Mouse (Mus musculus): ENCODE data around the gene Wdcp. TPM values are rescaled to one million over a fixed set of nuclear protein-coding genes. Genes with fewer than 3 reads are reported as not detected.
"Not testable (repeated sequence)": the region's sequence is repeated elsewhere in the genome, so short reads cannot be mapped to it uniquely, and the experiment has no call there.

Gene Wdcp
- total RNA-seq (2021) = 10 to 100 TPM; 13.0 to 14.8 TPM
- long read RNA-seq, partial matches to known transcripts = 1 of 3 reads
- long read RNA-seq, other reads (novel, unspliced or antisense) = 2 of 3 reads

DNA sequence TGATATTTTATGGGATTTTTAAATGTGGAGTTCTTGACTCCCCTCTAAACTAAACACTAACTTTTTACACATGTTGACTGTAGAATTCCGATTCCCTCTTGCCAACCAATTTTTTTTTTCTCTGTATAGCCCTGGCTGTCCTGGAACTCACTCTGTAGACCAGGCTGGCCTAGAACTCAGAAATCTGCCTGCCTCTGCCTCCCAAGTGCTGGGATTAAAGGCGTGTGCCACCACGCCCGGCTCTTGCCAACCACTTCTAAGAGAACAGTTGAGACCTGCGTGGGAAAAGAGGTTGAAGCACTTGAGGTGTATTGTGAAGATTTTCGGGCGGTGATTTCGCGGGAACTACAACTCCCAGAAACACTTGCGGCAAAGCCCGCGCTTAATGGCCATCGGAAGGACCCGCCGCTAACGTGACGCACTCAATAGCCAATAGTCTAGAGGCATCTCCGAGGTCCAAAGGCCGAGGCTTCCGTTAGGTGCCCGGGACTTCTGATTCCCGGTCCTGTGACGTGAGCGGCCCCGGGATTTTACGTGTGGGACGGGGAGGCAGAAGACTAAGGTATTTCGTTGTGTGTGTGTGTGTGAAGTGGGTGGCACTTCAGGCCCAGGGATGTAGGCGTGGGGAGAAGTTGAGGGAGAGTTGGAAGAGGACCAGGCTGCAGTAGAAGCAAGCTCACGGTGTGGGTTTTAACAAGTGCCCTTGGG, at the start of gene Wdcp:
Wdcp (plus strand) TSS at position 414 of the 708 bp plus-strand sequence.
- DNase-seq (ENCODE audit: low spot score in 2 of 2) = peak; percentile 87 to 95

DNA sequence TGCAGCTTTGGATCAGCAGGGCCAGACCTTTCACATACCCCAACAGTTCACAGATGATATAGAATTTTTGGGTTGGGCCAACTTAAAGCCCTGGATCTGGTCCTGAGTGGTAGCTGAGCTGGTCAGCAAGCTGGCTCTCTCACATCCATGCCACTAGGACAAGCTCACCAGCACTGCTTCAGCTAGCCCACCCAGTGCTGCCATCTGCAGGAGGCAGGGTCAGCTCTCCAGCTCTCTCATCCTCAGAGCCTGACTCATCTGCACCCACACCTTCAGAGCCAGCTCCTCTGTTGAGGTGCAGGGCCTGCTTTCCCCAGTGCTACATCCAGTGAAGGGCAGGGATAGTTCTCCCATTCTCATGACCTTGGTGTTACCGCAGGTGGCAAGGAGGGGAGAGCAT, 49.4 kb upstream of the Wdcp start:
- DNase-seq (ENCODE audit: low spot score in 2 of 2) = peak in 1 of 2 experiments; percentile 15

DNA sequence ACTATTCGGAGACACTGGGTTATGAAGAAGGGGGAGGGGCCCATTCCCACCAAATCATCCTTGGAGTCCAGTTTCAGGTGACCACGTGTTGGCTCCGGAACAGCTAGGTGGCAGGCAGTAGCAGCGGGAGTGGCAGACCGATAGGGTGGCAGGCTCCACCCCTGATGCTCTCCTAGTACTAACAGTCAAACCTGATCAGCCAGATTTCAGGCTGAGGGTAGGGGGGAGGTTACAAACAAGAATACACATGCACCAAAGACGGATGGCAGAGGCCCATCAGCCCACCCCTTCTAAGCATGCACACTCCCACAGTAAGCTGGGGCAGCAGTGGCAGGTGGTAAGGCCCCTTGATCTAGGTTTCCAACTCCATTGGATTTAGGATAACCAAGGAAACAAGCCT, 45.6 kb upstream of the Wdcp start:
- not testable (repeated sequence) for DNase-seq (ENCODE audit: low spot score in 2 of 2)

DNA sequence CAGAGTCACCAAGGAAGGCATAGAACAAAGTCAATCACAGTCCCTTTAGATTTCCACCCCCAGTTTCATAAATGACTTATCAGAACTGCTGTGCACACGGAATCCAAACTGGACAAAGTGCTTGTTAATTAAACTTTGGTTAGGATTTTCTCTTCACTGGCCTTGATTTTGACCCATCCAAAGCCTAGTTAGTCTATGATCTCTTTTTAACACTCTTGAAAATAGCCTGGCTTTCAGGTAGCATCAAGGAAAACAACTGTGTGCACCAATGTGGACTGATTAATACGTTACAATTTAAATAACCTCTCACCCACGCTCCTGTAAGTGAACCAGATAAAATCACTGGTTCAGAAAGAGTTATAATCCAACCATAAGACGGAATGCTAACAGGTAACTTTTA, 32.1 kb upstream of the Wdcp start:
- DNase-seq (ENCODE audit: low spot score in 2 of 2) = no peak

DNA sequence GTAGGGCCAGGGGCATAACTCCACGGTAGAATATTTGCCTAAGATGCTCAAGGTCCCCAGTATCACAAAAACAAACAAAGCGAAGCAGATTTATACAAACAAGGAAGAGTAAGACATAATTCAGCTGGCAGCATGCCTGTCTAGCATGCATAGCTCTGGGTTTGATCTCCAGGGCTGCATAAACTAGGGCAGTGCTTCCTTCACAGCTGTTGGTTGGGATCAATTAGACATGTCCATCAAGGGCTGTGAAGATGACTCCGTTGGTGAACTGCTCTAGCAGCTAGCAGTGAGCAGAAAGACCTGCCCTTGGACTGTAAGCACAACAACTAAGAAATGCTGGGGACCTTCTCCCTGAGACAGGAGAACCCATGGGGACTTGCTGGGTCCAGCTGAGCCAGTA, 31.4 kb upstream of the Wdcp start:
- DNase-seq (ENCODE audit: low spot score in 2 of 2) = no peak

DNA sequence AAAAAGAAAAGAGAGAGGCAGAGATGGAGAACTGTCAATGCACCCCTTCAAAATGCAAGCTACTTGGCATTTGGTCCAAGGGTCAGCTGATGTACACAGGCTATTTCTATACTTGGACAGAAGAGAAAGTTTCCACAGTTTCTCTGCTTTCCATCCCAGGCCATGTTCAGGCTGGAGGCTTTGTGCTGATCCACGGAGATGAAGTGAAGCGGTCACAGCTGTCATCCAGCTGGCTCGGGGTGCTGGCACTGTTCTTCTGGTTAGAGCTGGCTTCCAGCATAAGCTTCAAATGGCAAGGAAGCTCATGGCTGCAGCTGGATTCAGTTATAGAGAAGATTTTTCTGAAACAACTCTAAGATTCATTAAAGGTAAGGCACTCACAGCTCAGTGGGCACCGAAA, 29.5 kb upstream of the Wdcp start:
- no peak for DNase-seq (ENCODE audit: low spot score in 2 of 2)

DNA sequence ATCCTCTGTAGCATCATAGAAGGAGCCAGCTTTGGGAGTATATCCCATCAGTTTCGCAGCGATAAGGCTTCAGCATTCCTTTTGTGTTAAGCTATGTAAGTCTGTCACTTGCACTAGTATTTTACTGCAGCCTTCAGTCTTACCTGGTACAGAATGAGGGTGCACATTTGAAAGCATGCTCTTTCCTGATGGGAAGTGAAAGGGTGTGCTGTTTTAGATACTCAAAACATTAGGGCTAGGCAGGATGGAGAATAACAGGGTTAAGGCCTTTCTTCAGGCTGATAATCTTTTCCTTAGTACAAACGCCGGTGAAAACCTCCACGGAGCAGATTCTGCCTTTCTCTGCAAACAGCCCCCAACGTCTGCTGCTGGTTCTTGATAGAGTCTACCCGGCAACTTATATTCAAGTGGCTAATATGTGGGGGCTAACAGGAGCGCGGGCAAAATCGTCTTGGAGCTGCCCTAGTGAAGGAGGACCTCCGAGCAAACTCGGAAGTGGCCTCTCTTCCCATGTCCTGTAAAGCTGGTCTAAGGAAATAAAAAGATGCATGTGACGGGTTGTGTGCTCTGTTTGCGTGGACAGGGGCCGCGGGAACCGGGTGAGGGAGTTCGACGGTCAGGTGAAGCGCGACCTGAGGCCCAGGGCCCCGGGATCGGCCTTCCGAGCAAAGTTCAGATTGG, 26.3 kb upstream of the Wdcp start:
- no peak for DNase-seq (ENCODE audit: low spot score in 2 of 2)

DNA sequence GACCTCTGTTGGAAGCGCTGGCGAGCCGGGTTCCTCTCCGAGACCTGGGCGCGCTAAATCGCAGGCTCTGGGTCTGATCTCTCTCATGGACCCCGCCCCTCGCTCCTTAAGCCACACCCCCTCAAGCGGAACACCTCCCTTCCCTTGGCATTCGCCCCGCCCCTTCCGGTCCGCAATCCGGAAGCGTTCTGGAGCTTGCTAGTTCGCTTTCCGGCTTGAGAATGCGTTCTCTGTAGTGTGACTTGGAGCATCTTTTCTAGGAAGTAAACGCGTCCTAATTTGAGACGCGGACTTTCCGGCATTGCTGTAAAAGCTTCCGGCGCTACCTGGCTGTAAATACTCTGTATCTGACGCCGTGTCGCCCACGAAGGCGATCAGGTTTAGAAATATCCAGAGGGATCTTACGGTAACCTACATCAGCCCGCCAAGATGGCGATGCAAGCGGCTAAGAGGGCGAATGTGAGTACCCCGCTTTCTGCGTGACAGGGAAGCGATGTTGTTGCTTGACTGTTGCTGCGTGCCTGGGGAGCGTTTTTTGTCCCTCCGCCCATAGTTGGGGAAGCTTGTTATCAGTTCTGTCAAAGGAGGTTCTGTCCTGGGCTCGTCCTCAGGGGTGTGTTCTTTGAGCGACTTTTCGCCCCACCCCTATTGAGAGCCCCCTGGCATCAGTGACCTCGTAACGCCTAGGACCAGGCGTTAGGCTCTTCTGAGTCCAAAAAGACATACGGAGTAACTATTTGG, 25.6 kb upstream of the Wdcp start, which contains the start of gene Sf3b6:
Sf3b6 (plus strand) TSS at position 184 of the 741 bp plus-strand sequence.
- peak; percentile 94 to 98 for DNase-seq (ENCODE audit: low spot score in 2 of 2)

DNA sequence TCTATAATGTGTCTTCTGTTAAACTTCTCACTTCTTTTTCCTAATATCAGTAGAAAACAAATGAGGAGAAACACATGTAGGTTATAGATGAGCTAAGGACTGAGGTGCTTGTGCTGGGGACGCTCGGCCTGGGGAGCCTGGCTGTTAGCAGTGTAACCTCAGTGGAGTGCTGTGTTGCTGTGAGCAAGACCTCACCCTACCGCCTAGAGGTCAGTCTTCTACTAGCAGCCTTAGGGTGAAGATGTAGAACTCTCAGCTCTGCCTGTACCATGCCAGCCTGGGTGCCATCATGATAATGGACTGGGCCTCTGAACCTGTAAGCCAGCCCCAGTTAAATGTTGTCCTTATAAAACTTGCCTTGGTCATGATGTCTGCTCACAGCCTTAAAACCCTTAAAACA, 15.8 kb upstream of the Wdcp start:
- DNase-seq (ENCODE audit: low spot score in 2 of 2) = no peak

DNA sequence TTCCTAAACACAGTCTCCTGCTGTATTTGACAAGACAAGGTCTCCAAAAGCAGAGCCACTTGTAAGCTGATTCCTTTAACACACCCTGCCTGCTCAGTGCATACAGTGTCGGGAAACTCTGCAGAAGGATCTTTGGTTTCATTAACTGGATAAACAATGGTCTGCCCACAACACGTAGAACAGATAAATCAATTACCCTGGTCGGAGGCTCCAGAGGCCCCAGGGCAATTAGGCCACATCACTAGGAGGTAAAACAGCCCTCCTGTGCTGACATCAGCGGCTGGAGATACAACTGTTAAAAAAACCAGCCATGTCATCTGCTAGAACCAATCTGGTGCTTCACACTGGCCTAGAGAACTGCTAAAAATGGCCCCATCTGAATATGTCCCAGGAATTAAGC, 6.1 kb upstream of the Wdcp start:
- no peak for DNase-seq (ENCODE audit: low spot score in 2 of 2)

DNA sequence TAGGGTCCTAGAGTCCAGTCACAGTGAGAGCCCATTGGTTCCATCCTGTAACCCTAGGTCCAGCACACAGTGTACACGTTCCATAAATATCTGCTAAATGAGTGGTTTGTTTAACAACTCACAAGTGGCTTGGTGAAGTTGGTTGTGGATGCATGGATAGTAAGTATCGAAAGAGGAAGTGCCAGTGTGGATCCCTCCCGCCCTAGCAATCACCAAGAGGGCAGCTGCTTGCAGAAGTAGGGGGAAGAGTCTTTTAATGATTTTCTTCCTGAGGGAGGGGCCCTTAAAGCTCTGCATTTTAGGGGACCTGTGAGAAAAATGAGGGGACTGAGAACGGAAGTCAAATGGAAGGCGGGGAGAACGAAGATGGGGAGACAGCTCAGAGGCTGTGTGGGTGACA, 3.1 kb upstream of the Wdcp start:
- DNase-seq (ENCODE audit: low spot score in 2 of 2) = no peak

DNA sequence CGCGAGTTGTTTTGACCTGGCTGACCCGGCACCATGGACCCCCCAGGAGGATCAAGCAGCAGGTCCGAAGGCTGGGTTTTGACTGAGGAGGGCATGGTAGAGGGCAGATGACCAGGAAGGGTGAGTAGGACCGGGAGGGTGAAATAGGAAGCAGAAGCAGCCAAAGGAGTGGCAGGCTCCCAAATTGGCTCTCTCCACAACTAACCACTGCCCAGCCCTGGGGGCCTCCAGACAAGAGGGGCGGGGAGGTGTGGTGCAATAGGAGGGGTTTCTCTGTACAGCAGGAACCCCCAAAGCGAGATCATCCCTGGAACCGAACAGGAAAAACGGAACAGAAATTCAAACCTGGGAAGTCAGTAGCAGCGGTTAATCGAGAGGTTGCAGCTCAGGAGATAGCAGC, 2.4 kb upstream of the Wdcp start:
- no peak for DNase-seq (ENCODE audit: low spot score in 2 of 2)

DNA sequence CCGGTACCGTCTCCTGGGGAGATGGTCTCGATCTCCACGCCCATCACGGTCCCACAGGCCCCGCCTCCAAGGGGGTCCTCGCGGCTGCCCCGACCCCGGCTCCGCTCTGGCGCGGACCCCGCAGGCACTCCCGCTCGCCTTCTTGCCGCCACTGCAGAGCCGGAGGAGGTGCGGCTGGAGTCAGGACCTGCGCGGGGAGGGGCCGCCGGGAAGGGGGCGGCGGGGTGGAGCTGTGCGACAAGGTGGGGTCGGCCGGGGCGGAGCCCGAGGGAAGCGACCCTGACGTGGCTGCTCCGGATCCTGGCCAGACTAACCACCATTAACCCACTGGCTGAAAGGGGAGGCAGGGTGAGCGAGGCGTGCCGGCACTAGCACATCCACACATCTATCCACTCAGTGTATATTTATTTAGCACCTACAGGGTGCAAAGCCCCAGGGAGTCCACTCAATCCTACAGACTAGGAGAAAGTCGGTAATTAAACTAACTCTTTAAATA, 1.7 kb upstream of the Wdcp start, which contains the start of gene Fkbp1b:
Fkbp1b (minus strand) TSS at position 200 of the 496 bp plus-strand sequence.
- DNase-seq (ENCODE audit: low spot score in 2 of 2) = peak in 1 of 2 experiments; percentile 52

DNA sequence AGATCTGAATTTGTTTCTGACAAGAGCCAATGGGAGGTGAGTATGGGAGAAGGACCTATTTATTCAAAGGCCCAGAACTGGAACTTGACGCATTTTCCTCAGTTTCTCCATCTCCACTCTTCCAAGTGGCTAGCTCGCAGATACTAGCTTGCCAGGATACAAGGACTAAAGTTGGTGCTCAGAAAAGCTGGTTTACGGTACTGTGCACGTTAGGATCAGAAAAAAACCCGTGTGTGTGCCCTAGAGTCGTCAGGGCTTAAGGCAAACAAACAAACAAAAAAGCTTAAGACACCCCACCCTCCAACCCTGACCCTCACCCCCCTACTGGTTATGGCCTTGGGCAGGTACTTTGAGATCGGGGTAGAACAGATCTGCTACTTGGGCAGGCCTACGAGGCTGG, 647 bp upstream of the Wdcp start:
- no peak for DNase-seq (ENCODE audit: low spot score in 2 of 2)

DNA sequence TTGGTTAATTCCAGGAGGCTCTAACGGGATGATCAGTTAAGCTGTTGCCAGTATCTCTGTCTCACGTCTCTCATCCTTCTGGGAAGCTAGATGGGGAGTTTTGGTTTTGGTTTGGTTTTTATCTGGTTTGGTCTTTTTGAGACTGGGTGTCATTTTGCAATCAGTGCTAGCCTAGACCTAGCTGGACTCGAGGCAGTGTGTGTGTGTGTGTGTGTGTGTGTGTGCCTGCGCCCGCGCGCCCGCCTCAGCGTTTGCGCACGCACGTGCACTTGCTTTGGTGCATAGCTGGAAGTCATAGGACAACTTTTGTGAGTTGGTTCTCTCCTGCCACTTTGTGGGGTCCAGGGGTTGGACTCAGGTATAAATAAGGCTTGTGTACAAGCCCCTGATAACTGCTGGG, 638 bp downstream of the Wdcp start:
- DNase-seq (ENCODE audit: low spot score in 2 of 2) = no peak

DNA sequence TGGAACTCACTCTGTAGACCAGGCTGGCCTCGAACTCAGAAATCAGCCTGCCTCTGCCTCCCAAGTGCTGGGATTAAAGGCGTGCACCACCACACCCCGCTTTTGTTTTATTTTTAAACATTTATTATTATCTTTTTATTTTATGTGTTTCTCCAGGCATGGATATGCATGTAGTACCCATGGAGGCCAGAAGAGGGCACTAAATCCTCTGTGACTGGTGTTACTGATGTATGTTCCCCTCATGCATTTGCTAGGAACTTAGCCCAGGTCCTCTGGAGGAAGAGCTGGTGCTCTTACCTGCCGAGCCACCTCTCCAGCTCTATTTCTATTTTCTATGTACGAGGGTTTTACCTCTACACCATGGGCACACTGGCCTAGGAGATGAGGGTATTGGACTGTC, 13.1 kb downstream of the Wdcp start:
- DNase-seq (ENCODE audit: low spot score in 2 of 2) = no peak

DNA sequence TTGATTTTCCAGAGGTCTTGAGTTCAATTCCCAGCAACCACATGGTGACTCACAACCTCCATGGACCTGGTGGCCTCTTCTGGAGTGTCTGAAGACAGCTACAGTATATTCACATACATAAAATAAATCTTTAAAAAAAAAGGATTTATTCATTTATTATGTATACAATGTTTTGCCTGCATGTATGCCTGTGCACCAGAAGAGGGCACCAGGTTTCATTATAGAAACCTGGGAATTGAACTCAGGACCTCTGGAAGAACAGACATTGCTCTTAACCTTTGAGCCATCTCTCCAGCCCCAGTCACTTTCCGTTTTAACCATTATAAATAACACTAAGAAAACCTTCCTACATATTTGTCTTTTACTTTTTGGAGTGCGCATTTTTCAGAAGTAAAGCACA, 13.7 kb downstream of the Wdcp start:
- DNase-seq (ENCODE audit: low spot score in 2 of 2) = no peak

DNA sequence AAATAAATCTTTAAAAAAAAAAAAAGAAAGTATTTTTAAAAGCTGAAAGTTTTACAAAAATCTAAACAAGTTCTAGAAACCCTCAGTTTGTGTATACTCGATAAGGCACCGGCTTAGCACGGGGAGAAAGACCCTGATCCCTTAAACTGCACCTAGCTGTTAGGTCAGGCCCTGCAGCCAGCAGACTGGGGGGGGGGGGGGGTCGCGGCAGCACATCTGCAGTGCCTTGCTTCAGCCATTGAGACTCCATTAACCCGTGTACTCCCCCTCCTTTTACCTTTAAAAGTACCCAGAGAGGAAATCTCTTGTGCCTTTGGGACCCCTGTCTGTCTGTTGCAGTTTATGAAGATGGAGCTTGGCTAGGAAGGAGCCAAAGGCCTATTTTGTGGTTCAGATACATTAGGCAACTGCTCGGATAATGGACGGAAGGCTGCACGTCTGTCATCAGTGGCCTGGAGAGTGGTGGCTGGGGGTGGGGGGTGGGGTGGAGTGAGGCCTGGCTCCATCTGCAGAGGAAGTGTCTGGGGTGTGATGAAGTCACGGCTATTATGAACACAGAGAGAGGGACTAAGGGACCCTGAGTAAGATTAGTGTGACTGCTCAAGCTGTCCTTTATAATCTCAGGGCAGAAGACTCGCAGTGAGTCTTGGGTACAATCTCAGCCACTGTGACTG, 16.3 kb downstream of the Wdcp start:
- DNase-seq (ENCODE audit: low spot score in 2 of 2) = no peak

DNA sequence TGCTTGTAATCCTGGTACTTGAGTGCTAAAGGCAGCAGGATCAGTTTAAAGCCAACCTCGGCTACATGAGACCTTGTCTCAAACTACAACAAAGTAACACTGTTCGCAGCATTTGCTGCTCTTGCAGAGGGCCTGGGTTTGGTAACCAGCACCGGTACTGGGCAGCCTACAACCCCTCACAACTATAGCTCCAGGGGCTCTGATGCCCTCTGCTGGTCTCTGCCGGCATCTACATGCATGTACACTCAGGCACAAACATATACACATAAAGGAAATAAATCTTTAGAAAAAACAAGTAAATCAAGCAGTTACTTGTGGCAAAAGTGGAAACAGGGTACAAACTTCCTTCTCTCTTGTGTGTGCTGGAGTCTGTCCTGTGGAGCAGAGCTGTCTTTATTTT, 19.6 kb downstream of the Wdcp start:
- no peak for DNase-seq (ENCODE audit: low spot score in 2 of 2)

DNA sequence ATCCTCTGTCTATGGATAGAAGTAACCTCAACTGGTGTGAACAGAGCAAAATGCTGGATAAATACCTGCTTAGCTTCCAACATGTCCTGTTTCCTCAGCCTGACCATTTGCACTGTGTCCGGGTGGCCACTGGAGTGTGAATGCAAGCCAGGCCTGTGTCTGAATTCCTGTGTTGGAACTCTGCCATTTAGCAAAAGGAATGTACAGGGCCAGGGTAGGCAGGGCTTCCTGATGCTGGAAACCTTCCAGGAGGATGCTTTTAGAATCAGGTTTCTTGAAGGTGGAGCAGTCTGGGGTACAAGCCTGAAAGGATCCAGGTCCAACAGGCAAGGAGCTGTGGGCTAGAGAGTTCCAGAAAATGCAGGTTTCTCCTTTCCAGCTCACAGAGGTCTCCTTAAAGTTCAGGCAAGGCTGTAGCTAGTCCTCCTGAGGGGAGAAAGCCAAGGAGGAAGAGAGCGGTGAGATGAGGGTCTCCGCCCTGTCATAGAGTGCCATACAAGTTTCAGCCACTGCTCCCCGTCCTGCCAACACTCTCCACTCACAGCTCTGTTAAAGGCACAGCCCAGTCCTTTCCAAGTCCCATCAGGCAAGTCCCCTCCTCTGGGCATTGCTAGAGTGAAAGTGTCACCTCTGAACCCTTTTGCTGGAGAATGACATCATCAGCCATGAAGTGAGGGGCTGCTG, 20.7 kb downstream of the Wdcp start:
- DNase-seq (ENCODE audit: low spot score in 2 of 2) = no peak

DNA sequence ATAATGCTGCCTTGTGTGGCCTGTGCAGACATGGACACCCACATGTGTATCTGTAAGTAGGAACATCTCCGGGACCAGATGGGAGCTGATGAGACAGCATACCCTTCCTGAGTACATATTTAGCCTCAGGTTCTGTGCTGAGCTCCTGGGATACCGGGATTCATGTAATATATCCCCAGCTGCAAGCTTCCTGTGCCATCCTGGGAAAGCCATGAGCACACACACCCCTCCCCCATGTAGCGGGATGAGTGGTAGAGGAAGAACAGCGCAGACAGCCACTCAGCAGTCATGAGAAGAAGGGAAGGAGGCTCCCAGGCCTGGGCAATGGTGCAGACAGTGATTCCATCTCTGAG, 21.2 kb downstream of the Wdcp start:
- peak; percentile 30 to 55 for DNase-seq (ENCODE audit: low spot score in 2 of 2)

Data from layer of hippocampus, adult 18-20 months (tissue).